Mouse (Mus musculus): Measurements from ENCODE around the gene Neu3. TPM values are rescaled to one million over a fixed set of nuclear protein-coding genes. Genes with fewer than 3 reads are reported as not detected.

Neu3 gene
- 1 to 10 TPM; 3.9 to 4.9 TPM for total RNA-seq (2021)
- long read RNA-seq, experiment 1, partial matches to known transcripts, result 0 of 5 reads
- long read RNA-seq, experiment 1, other reads (novel, unspliced or antisense), result 1 of 5 reads
- long read RNA-seq, experiment 2, partial matches to known transcripts, result 0 of 4 reads
- long read RNA-seq, experiment 2, other reads (novel, unspliced or antisense), result 2 of 4 reads

GRCm38 (mm10) chr7:99828083-99828570 is at the start of gene Neu3:
Gene Neu3, minus strand, starts transcription at chr7:99828417.
- intact Hi-C loops (cut with DNase I), result loop anchor here (5.0 kb wide), 1 partner anchor 34 kb away; the partner anchor contains the start of gene Spcs2
- DNase-seq, result peak; percentile 92 to 96

- intact Hi-C loops (cut with DNase I), result loop anchor here (1.0 to 10.0 kb wide), 5 partner anchors 63 to 372 kb away; no protein-coding TSS in a partner anchor
- peak; percentile 82 to 90 for DNase-seq
Measured at GRCm38 (mm10) chr7:99876345-99876744, 48.1 kb upstream of the Neu3 start.

- DNase-seq, result no peak
- intact Hi-C loops (cut with DNase I), result loop anchor here (1.0 to 10.0 kb wide), 5 partner anchors 63 to 371 kb away; no protein-coding TSS in a partner anchor
Measured at GRCm38 (mm10) chr7:99875891-99876290, 47.7 kb upstream of the Neu3 start.

- intact Hi-C loops (cut with DNase I), result loop anchor here (10.0 kb wide), 2 partner anchors 219 to 369 kb away; no protein-coding TSS in a partner anchor
- no peak for DNase-seq
Measured at GRCm38 (mm10) chr7:99873965-99874364, 45.7 kb upstream of the Neu3 start.

GRCm38 (mm10) chr7:99869296-99869695 is 41.1 kb upstream of the Neu3 start:
- DNase-seq, result no peak
- intact Hi-C loops (cut with DNase I), result no loop called here

- intact Hi-C loops (cut with DNase I), result no loop called here
- no peak for DNase-seq
Measured at GRCm38 (mm10) chr7:99865219-99865618, 37.0 kb upstream of the Neu3 start.

- no peak for DNase-seq
- intact Hi-C loops (cut with DNase I), result loop anchor here (5.0 kb wide), 1 partner anchor 37 kb away; the partner anchor contains the start of gene Neu3
Measured at GRCm38 (mm10) chr7:99864241-99865028, 36.2 kb upstream of the Neu3 start.

- no peak for DNase-seq
- intact Hi-C loops (cut with DNase I), result loop anchor here (5.0 kb wide), 1 partner anchor 36 kb away; the partner anchor contains the start of gene Neu3
Measured at GRCm38 (mm10) chr7:99863362-99863761, 35.1 kb upstream of the Neu3 start, which contains the start of gene Spcs2. Gene Spcs2, minus strand, starts transcription at chr7:99863462.

GRCm38 (mm10) chr7:99858813-99859585 is 30.8 kb upstream of the Neu3 start, which contains the start of gene Xrra1:
Gene Xrra1, plus strand, starts transcription at chr7:99859116.
- DNase-seq, result peak; percentile 93 to 95
- intact Hi-C loops (cut with DNase I), result no loop called here

GRCm38 (mm10) chr7:99858175-99858812 is 30.1 kb upstream of the Neu3 start:
- intact Hi-C loops (cut with DNase I), result no loop called here
- DNase-seq, result no peak

GRCm38 (mm10) chr7:99856266-99856861 is 28.1 kb upstream of the Neu3 start:
- intact Hi-C loops (cut with DNase I), result no loop called here
- no peak for DNase-seq

- intact Hi-C loops (cut with DNase I), result no loop called here
- no peak for DNase-seq
Measured at GRCm38 (mm10) chr7:99854311-99854710, 26.1 kb upstream of the Neu3 start.

- DNase-seq, result no peak
- intact Hi-C loops (cut with DNase I), result no loop called here
Measured at GRCm38 (mm10) chr7:99853350-99853749, 25.1 kb upstream of the Neu3 start.

- no peak for DNase-seq
- intact Hi-C loops (cut with DNase I), result no loop called here
Measured at GRCm38 (mm10) chr7:99851618-99852017, 23.4 kb upstream of the Neu3 start.

GRCm38 (mm10) chr7:99851121-99851520 is 22.9 kb upstream of the Neu3 start:
- intact Hi-C loops (cut with DNase I), result no loop called here
- no peak for DNase-seq

GRCm38 (mm10) chr7:99850534-99850933 is 22.3 kb upstream of the Neu3 start:
- DNase-seq, result no peak

GRCm38 (mm10) chr7:99845533-99846236 is 17.5 kb upstream of the Neu3 start:
- no peak for DNase-seq
- intact Hi-C loops (cut with DNase I), result no loop called here

More at GRCm38 (mm10) chr7:99850534-99850933, 22.3 kb upstream of the Neu3 start:
- intact Hi-C loops (cut with DNase I), result no loop called here

GRCm38 (mm10) chr7:99838241-99838640 is 10.0 kb upstream of the Neu3 start:
- DNase-seq, result no peak
- intact Hi-C loops (cut with DNase I), result no loop called here

Data from heart, postnatal 14 days (tissue).